Mouse (Mus musculus) heart, adult 2 months (tissue): ENCODE results near the gene Cep44.

Experiments
- CTCF ChIP-seq: fragments of 200-600 bp; IDR thresholded peaks from 2 replicates; pipeline ENCODE4 v1.8.1; 2022; ENCODE audit warnings: antibody characterized with exemption, mild to moderate bottlenecking, moderate library complexity
- EP300 ChIP-seq: fragments of 200-500 bp; IDR thresholded peaks from 2 replicates; pipeline ENCODE4 v1.6.1; 2011; ENCODE audit warnings: low read depth, low read length, control low read depth; ENCODE audit not compliant: insufficient read depth
- POLR2A ChIP-seq: fragments of 200-500 bp; IDR thresholded peaks from 2 replicates; pipeline ENCODE4 v1.6.1; 2011; ENCODE audit warnings: mild to moderate bottlenecking, low read depth, low read length, control low read depth; ENCODE audit not compliant: insufficient read depth

DNA sequence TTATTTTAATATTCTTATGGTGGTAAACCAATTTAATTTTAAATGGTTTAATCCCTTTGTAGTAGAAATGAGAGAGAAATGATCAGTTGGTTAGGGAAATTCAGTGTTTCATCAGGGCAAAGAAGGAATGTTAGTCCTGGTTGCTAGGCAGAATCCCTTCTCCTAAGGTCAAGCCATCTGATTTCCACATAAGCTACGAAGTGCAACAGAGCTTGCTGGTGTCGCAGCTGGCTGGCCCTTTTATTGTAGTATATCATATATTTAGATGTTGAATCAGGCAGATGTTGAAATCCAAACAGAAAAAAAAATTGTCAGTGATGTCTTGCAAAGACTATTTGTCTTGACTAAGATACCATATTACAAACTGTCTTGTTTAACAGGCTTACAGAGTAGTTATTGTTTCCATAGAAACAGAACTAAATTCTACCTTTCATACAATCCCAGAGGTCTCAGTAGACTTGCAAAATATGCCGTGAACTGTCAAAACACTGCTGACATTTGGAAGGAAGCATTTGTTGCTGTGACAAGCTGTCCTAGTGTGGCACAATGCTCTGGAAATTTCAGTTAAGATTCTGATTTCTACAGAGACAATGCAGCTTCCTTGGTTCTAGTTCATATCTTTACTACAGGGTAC lies 42.4 kb downstream of the Cep44 start:
- TF ChIP-seq POLR2A (no peak), EP300 (no peak), CTCF (no peak)
